Mouse (Mus musculus) limb, embryonic 13.5 days (tissue): ENCODE measurements around the gene Bdp1. TPM values are rescaled to one million over a fixed set of nuclear protein-coding genes. Genes with fewer than 3 reads are reported as not detected.

Source experiments
- ATAC-seq: fragments of 200-750 bp; cut with Nextera tagmentation; 2 replicates; pipeline ENCODE4 v1.8.0; 2017; ENCODE audit warnings: low read depth, moderate number of reproducible peaks, moderate TSS enrichment; ENCODE audit not compliant: low FRiP score
- H3K27ac ChIP-seq: fragments of 300-500 bp; sonication (generic); 2 replicates; pipeline ENCODE4 v1.5.1; 2015; ENCODE audit warnings: inconsistent platforms, mild to moderate bottlenecking, moderate library complexity
- H3K27me3 ChIP-seq: fragments of 300-500 bp; sonication (generic); 2 replicates; pipeline ENCODE4 v1.6.1; 2015; ENCODE audit warnings: mild to moderate bottlenecking, inconsistent platforms
- H3K36me3 ChIP-seq: fragments of 300-500 bp; sonication (generic); 2 replicates; pipeline ENCODE4 v1.6.1; 2015; ENCODE audit warnings: inconsistent platforms, mild to moderate bottlenecking, moderate library complexity
- H3K4me1 ChIP-seq: fragments of 300-500 bp; sonication (generic); 2 replicates; pipeline ENCODE4 v1.6.1; 2015; ENCODE audit warnings: inconsistent platforms
- H3K4me2 ChIP-seq: fragments of 300-500 bp; sonication (generic); replicated peaks from 2 replicates; pipeline ENCODE4 v1.6.1; 2015; ENCODE audit warnings: inconsistent platforms, mild to moderate bottlenecking, moderate library complexity
- H3K4me3 ChIP-seq: fragments of 300-500 bp; sonication (generic); 2 replicates; pipeline ENCODE4 v1.5.1; 2015; ENCODE audit warnings: moderate library complexity, mild to moderate bottlenecking, inconsistent platforms
- H3K9ac ChIP-seq: fragments of 300-500 bp; sonication (generic); 2 replicates; pipeline ENCODE4 v1.6.1; 2015; ENCODE audit warnings: mild to moderate bottlenecking, inconsistent platforms
- H3K9me3 ChIP-seq: fragments of 300-500 bp; sonication (generic); 2 replicates; pipeline ENCODE4 v1.6.1; 2016; ENCODE audit warnings: inconsistent platforms
- WGBS: fragments of 180-500 bp; shearing (Covaris S2); methylation state at CpG from one replicate; pipeline ENCODE4 v1.1.7; 2015; 5-methylcytosine and 5-hydroxymethylcytosine counted together
- polyA plus RNA-seq: library from polyadenylated mRNA; unstranded; fragments of >200 nt; fragmentation: Nextera tagmentation; extraction: Ambion mirVana; gene quantifications from 2 replicates; pipeline ENCODE4 v1.2.1, GENCODE M21; 2015

Bdp1 gene
- polyA plus RNA-seq: 33.5 and 34.6 TPM in 2 replicates

DNA sequence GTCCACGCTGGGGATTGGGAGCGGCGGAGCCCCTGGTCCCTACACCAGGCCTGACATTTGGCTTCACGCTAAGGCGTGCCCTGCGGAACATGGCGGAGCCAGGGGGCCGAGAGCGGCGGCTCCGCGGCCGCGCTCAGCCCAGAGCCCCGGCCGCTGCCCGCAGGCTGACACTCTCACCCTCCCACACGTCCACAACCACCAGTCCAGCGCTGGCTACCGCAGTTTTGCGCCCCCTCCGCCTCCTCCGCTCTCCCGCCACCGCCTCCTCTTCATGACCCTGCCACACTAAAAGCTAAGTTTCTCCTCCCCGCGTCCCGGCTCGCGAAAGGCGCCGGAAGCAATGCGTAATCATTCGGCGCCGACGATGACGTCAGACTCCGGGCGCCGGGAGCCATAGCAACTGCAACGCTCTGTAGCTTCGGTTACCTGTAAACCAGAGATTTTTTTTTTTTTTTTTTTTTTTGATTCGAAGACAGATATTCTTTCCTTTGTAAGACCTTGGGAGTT is at the start of gene Bdp1:
Gene Bdp1, minus strand, starts transcription at position 323 of the 507 bp plus-strand sequence.
- Histone ChIP-seq H3K27me3 (no peaks in the 10 kb centered on the region), H3K9ac (peak within 1 kb of the TSS; percentile 92), H3K36me3 (peaks cover 2% of the 10 kb centered on the region), H3K4me2 (peak within 1 kb of the TSS; percentile 72), H3K4me1 (peaks cover 25% of the 10 kb centered on the region), H3K27ac (peak within 1 kb of the TSS; percentile 82), H3K9me3 (no peaks in the 10 kb centered on the region), H3K4me3 (peak within 1 kb of the TSS; percentile 99)
- peak; percentile 79 for ATAC-seq
- under 1% methylated on average over 44 of the region's 44 CpGs for WGBS

DNA sequence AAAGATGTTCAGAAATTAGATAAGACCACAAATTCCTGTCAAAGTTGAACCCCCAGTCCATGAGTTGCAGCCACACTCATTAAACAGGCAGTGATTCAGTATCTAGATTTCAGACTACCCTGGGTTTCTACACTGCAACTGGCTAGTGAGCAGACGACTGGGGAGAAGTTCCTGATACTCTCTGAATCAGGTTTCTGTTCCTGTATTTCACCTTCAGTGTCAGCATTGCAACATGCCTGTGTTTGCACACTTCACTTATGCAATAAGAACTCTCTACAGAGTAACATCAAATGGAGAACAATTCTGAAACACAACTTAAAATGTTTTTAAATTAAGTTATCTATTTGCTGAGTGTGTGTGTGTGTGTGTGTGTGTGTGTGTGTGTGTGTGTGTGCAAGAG is 48.8 kb upstream of the Bdp1 start:
- no peaks in the 10 kb centered on the region for H3K27me3 ChIP-seq
- H3K4me1 ChIP-seq: no peaks in the 10 kb centered on the region
- no peak overlapping the region for H3K27ac ChIP-seq
- no peak overlapping the region for H3K4me3 ChIP-seq
- WGBS: 44% methylated on average over 1 of the region's 1 CpGs
- H3K9ac ChIP-seq: no peak overlapping the region
- no peak for ATAC-seq
- H3K9me3 ChIP-seq: no peaks in the 10 kb centered on the region
- no peak overlapping the region for H3K4me2 ChIP-seq
- no peaks in the 10 kb centered on the region for H3K36me3 ChIP-seq

DNA sequence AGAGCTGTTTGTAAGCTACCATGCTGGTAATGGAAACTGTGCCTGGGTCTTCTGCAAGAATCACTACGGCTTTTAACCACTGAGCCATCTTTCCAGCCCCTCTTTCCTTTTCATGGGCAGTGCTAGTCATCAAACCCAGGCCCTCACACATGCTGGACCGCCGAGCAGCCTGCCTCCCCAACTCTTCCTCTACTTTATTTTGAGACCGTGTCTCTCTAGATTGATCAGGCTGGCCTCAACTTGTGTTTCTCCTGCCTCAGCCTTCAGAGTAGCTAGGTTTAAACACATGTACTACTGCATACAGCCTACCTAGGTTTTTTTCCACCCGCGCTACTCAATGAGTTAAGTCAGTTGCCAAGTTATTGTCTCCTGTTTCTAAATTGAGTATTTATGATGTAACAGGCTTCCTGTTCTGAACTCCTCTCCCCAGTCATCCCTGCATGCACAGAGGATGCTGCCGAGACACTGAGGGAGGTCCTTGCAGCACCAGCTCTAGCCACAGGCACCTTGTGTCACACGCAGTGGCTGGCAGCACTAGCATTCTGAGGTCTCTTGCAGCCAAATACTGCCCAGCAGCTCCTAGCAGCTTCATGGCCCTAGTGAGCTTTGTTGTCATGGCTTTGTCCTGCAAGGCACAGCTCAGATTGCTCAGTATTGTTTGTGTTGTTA is 37.9 kb upstream of the Bdp1 start:
- no peak overlapping the region for H3K27ac ChIP-seq
- no peaks in the 10 kb centered on the region for H3K4me1 ChIP-seq
- no peaks in the 10 kb centered on the region for H3K27me3 ChIP-seq
- no peak overlapping the region for H3K4me3 ChIP-seq
- no peak overlapping the region for H3K4me2 ChIP-seq
- no peaks in the 10 kb centered on the region for H3K9me3 ChIP-seq
- WGBS: 78% methylated on average over 8 of the region's 8 CpGs
- peaks cover 22% of the 10 kb centered on the region for H3K36me3 ChIP-seq
- H3K9ac ChIP-seq: no peak overlapping the region
- ATAC-seq: no peak

DNA sequence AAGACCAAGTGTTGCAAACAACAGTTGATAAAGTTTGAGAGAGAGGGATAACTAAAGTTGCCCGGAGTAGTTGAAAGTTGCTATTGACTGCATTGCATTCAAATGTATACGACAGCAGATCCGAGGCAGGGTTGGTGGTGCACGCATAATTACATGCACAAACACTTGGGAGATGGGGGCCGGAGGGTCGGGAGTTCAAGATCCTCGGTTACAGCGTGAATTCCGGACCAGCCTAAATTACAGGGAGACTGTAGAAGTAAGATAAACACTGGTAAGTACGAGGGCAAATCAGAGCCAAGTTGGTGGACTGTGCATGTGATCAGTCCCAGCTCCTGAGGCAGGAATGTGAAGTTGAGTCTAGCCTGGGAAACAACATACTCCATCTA is 21.4 kb upstream of the Bdp1 start:
- H3K4me3 ChIP-seq: peak overlapping the region; percentile 98
- H3K9me3 ChIP-seq: no peaks in the 10 kb centered on the region
- peak overlapping the region; percentile 87 for H3K9ac ChIP-seq
- H3K36me3 ChIP-seq: peaks cover 34% of the 10 kb centered on the region
- peak overlapping the region; percentile 87 for H3K4me2 ChIP-seq
- H3K27me3 ChIP-seq: no peaks in the 10 kb centered on the region
- H3K27ac ChIP-seq: no peak overlapping the region
- WGBS: 2% methylated on average over 10 of the region's 10 CpGs
- no peak; the same call in 1 of the 2 replicates for ATAC-seq
- peaks cover 16% of the 10 kb centered on the region for H3K4me1 ChIP-seq

DNA sequence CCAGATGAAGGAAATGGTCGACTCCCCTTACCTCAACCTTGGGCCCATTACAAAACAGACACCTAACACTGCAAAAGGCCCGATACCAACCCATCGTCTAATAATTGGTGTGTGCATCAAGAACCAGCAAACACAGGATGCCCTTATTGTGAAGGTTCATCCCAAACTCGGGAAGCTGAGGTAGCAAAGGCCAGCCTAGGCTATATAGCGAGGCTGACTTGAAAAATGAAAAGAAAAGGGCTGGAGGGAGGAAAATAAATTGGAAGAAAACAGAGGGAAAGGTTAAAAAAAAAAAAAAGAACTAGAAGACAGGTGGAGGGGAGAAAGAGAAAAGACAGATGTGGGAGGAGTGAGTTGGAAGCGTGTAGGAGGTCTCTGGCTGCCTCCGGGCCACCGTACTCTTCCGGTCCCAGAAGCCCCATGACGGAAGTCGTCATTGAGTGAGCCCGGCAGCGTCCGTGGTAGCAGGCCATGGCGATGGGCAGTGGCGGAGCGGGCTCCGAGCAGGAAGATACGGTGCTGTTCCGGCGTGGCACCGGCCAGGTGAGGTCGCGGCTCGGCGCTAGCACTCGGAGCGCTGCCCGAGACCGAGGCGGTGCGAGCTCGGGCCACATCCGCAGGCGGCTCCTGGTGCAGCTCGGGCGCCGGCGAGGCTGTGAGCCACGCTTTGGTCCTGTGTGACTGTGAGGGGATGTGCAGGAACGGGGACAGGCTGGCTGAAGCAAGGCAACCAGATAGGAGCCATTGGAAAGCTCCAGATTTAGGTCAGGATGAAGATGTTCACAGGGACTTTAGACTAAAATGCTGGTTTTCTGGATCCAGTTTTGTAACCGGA is 20.8 kb upstream of the Bdp1 start, which contains the start of gene Smn1:
Gene Smn1, plus strand, starts transcription at position 430 of the 835 bp plus-strand sequence.
- Histone ChIP-seq H3K27ac (no peak within 1 kb of the TSS), H3K36me3 (peaks cover 30% of the 10 kb centered on the region), H3K27me3 (no peaks in the 10 kb centered on the region), H3K9me3 (no peaks in the 10 kb centered on the region), H3K4me3 (peak within 1 kb of the TSS; percentile 98), H3K4me2 (peak within 1 kb of the TSS; percentile 87), H3K4me1 (peaks cover 16% of the 10 kb centered on the region), H3K9ac (peak within 1 kb of the TSS; percentile 87)
- 4% methylated on average over 42 of the region's 42 CpGs for WGBS
- ATAC-seq: peak; percentile 97

DNA sequence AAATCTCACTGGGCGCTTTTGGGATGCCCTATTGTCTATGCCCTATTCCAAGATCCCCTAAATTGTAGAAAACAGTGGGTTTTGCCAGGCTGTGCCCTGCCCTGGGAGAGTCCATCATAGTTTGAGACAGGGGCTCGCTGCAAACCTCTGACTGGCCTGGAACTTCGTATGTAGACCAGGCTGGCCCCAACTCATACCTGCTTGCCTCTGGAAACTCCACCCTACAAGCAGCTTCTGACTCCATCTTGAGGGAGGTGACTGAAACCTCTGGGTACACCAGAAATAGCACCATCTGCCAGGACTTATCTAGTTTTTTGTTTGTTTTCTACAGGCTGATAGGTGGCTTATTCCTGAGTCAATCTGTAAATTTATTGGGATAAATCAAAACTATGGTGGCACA is 20.1 kb upstream of the Bdp1 start:
- Histone ChIP-seq H3K4me1 (peaks cover 16% of the 10 kb centered on the region), H3K4me3 (peak overlapping the region; percentile 98), H3K36me3 (peaks cover 23% of the 10 kb centered on the region), H3K27me3 (no peaks in the 10 kb centered on the region), H3K9me3 (no peaks in the 10 kb centered on the region), H3K27ac (no peak overlapping the region), H3K9ac (no peak overlapping the region; the same call in 1 of the 2 replicates), H3K4me2 (peak overlapping the region; percentile 87)
- ATAC-seq: no peak
- 80% methylated on average over 3 of the region's 3 CpGs for WGBS

DNA sequence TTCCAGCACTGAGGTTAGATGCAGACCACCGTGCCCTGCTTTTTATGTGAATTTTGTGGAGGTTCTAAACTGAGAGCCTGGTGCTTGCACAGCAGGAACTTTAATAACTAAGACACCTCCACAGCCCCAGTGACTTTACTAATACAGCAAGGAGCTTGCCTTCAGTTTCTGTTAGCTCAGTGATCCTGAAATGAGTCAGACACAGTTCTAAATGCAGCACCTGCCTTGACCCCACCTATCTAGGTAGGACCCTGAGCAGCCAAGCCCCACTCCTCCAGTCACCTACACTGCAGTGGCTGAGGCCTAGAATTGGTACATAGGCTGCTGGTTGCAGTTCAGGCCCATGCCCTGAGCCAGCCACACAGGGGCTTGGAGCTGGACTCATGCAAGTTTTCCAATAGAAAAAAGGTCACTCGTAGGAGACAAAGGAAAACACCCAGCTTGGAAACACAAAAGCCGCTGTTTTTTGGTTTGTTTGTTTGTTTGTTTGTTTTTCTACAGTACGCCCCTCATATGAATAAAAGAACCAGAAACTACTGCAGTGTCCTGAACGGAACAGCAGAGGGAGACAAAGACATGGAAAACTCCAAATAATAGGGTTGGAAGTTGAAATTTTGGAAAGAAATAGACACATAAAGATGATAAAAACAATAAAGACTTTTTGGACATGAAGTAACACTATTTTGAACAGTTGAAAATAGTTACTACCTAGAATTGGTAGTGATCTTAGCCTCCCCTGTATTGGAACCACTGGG is 8.5 kb upstream of the Bdp1 start:
- Histone ChIP-seq H3K36me3 (peaks cover 29% of the 10 kb centered on the region), H3K27ac (no peak overlapping the region), H3K4me2 (no peak overlapping the region), H3K4me1 (peaks cover 13% of the 10 kb centered on the region), H3K9ac (no peak overlapping the region), H3K27me3 (no peaks in the 10 kb centered on the region), H3K4me3 (no peak overlapping the region), H3K9me3 (no peaks in the 10 kb centered on the region)
- WGBS: 46% methylated on average over 5 of the region's 5 CpGs
- ATAC-seq: no peak

DNA sequence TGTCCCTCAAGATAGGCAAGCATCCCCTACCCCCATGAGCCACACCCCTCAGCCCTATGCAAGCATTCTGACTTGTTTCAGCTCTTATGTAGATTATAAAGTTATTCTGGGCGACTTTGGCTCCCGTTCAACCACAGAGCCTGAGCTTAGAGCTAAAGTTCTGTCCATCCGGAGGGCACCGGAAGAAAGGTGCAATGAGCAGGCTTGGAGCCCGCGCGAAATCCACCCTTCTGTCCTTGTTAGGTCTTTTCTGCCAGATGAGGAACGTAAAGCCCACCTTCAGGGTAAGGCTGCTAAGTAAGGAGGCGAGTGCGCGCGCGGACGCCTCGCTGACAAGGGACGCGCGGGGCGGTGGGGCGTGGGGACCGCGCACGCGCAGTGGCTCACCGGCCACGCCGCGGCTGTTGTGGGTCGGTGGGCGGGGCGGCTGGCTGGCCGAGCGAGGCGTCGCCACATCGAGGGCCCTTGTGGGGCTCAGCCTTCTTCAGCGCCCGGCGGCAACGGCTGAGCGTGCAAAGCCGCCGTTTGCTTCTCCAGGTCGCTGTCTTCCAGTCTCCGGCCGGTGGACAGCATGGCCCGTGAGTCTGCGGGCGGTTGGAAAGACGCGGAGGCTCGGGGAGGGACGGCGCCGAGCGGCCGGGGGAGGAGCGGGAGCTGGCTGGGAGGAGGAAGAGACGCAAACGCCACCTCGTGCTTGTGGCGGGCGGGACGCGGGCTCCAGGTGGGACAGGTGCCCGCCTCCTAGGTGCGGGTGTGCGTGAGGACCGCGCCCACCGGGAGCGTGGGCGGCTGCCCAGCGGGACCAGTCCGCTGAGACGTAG is 4.0 kb upstream of the Bdp1 start, which contains the start of gene Serf1:
Gene Serf1, plus strand, starts transcription at position 361 of the 821 bp plus-strand sequence.
- H3K27me3 ChIP-seq: no peaks in the 10 kb centered on the region
- 0 out of 2 replicates have a peak, but pooled peaks cover 3% of the 10 kb centered on the region for H3K36me3 ChIP-seq
- 1% methylated on average over 71 of the region's 76 CpGs for WGBS
- ATAC-seq: peak; percentile 78
- peak within 1 kb of the TSS; percentile 81 for H3K4me2 ChIP-seq
- peaks cover 22% of the 10 kb centered on the region for H3K4me1 ChIP-seq
- H3K9ac ChIP-seq: peak within 1 kb of the TSS; percentile 82
- H3K4me3 ChIP-seq: peak within 1 kb of the TSS; percentile 83
- peak within 1 kb of the TSS; percentile 78; the same call in 1 of the 2 replicates for H3K27ac ChIP-seq
- H3K9me3 ChIP-seq: no peaks in the 10 kb centered on the region

DNA sequence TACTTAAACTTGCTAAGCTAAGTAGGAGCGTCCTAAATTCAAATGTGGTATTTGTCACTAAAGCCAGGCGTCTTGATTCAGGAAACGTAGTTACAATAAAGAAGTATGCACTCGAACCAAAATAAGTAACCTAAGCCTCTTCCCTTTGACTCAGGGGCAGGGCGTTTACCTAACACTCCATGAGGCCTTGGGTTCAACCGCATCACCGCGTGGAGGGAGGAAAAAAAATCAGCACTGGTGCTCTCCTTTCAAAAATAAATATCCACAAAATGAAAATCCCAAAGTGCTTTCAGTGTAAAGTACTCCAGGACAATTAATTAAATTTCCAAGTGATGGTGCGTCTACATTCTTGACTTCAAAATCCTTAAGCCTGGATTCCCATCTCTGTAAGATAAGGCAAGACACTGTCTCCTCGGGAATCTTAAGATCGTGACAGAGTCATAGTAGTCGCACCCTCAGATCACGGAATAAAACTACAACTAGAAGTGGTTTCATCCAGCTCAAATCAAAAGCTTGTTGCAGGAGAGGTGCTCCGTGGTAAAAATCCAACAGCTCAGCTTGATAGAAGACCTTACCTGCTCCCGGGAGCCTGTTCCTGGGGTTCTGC is 715 bp downstream of the Bdp1 start:
- no peaks in the 10 kb centered on the region for H3K9me3 ChIP-seq
- H3K9ac ChIP-seq: peak overlapping the region; percentile 92
- peak overlapping the region; percentile 99 for H3K4me3 ChIP-seq
- H3K27ac ChIP-seq: peak overlapping the region; percentile 82
- H3K36me3 ChIP-seq: peaks cover 7% of the 10 kb centered on the region
- 7% methylated on average over 15 of the region's 15 CpGs for WGBS
- no peaks in the 10 kb centered on the region for H3K27me3 ChIP-seq
- H3K4me2 ChIP-seq: peak overlapping the region; percentile 72
- no peak for ATAC-seq
- H3K4me1 ChIP-seq: peaks cover 22% of the 10 kb centered on the region

DNA sequence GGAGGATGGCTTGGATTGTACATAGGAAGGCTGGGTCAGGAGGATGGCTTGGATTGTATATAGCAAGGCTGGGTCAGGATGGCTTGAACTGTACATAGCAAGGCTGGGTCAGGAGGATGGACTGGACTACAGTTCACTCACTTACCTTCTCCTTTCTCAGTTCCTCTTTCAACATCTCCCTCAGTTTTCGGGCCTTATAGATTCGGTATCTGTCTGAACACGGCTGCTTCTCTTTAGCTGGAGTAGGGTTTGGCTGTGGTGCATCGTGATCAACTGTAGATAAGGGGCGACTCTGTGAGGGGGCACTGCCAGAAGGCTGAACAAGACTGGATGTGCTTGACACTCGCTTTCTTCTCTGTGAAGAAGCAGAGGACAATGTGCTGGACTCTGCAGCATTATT is 5.1 kb downstream of the Bdp1 start:
- H3K36me3 ChIP-seq: peaks cover 46% of the 10 kb centered on the region
- no peak for ATAC-seq

DNA sequence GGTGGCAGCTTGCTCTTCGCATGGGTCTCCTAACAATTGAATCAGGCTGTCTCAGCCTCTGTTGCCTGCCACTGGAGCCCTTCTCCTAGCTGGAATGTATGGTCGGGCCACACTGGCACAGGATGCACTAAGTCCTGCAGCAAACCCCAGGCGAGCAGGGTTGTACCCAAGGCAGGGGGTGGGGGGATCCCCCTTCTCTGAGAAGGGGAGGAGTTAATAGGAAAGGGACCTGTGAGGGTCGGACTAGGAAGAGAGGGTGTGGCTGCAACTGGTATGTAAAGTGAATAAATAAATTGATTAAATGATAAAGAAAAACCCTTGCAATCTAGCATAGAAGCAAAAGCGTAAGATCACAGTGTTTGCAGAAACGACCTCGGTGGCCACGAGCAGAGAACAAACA is 32.4 kb downstream of the Bdp1 start:
- 91% methylated on average over 8 of the region's 8 CpGs for WGBS
- Histone ChIP-seq H3K27ac (no peak overlapping the region), H3K4me1 (no peaks in the 10 kb centered on the region), H3K4me3 (no peak overlapping the region), H3K9me3 (no peaks in the 10 kb centered on the region), H3K27me3 (no peaks in the 10 kb centered on the region), H3K4me2 (no peak overlapping the region), H3K9ac (no peak overlapping the region), H3K36me3 (peaks cover 76% of the 10 kb centered on the region)
- no peak for ATAC-seq

More for the DNA sequence above, 5.1 kb downstream of the Bdp1 start:
- Histone ChIP-seq H3K4me1 (peaks cover 13% of the 10 kb centered on the region), H3K4me2 (no peak overlapping the region), H3K9me3 (no peaks in the 10 kb centered on the region), H3K27ac (no peak overlapping the region), H3K27me3 (no peaks in the 10 kb centered on the region), H3K9ac (no peak overlapping the region), H3K4me3 (no peak overlapping the region)
- WGBS: 93% methylated on average over 6 of the region's 6 CpGs
